Mouse (Mus musculus) limb, embryonic 15.5 days (tissue): ENCODE data around the gene Tlk1. TPM values are rescaled to one million over a fixed set of nuclear protein-coding genes. Genes with fewer than 3 reads are reported as not detected.

ENCODE experiments used
- ATAC-seq: fragments of 200-750 bp; cut with Nextera tagmentation; 2 replicates; pipeline ENCODE4 v1.8.0; 2017; ENCODE audit warnings: low read depth, moderate TSS enrichment; ENCODE audit not compliant: insufficient number of reproducible peaks, low FRiP score, low TSS enrichment
- H3K27ac ChIP-seq: fragments of 300-500 bp; sonication (generic); 2 replicates; pipeline ENCODE4 v1.5.1; 2015; ENCODE audit warnings: moderate library complexity, mild to moderate bottlenecking, inconsistent platforms
- H3K27me3 ChIP-seq: fragments of 300-500 bp; sonication (generic); 2 replicates; pipeline ENCODE4 v1.6.1; 2015; ENCODE audit warnings: inconsistent platforms
- H3K36me3 ChIP-seq: fragments of 300-500 bp; sonication (generic); 2 replicates; pipeline ENCODE4 v1.6.1; 2015; ENCODE audit warnings: inconsistent platforms
- H3K4me1 ChIP-seq: fragments of 300-500 bp; sonication (generic); 2 replicates; pipeline ENCODE4 v1.6.1; 2015; ENCODE audit warnings: inconsistent platforms
- H3K4me2 ChIP-seq: fragments of 300-500 bp; sonication (generic); 2 replicates; pipeline ENCODE4 v1.6.1; 2015; ENCODE audit warnings: mild to moderate bottlenecking, inconsistent platforms
- H3K4me3 ChIP-seq: fragments of 300-500 bp; sonication (generic); 2 replicates; pipeline ENCODE4 v1.5.1; 2015; ENCODE audit warnings: mild to moderate bottlenecking, inconsistent platforms
- H3K9ac ChIP-seq: fragments of 300-500 bp; sonication (generic); 2 replicates; pipeline ENCODE4 v1.6.1; 2015; ENCODE audit warnings: inconsistent platforms
- H3K9me3 ChIP-seq: fragments of 300-500 bp; sonication (generic); 2 replicates; pipeline ENCODE4 v1.6.1; 2016; ENCODE audit warnings: inconsistent platforms
- WGBS: fragments of 180-500 bp; shearing (Covaris S2); methylation state at CpG from one replicate; pipeline ENCODE4 v1.1.7; 2015; 5-methylcytosine and 5-hydroxymethylcytosine counted together
- polyA plus RNA-seq: library from polyadenylated mRNA; unstranded; fragments of >200 nt; fragmentation: Nextera tagmentation; extraction: Ambion mirVana; gene quantifications from 2 replicates; pipeline ENCODE4 v1.2.1, GENCODE M21; 2015

Gene Tlk1
- polyA plus RNA-seq, 1 experiment from 2014 or later: 27.9 TPM

- ATAC-seq: no peak
- H3K4me3 ChIP-seq: no peak overlapping the region
- H3K27ac ChIP-seq: no peak overlapping the region
- no peaks in the 10 kb centered on the region for H3K27me3 ChIP-seq
- H3K4me2 ChIP-seq: no peak overlapping the region
- H3K4me1 ChIP-seq: no peaks in the 10 kb centered on the region
- no peak overlapping the region for H3K9ac ChIP-seq
- WGBS: 79% methylated on average over 2 of the region's 2 CpGs
- no peaks in the 10 kb centered on the region for H3K36me3 ChIP-seq
- H3K9me3 ChIP-seq: no peaks in the 10 kb centered on the region
These were observed 156.3 kb downstream of the Tlk1 start for GRCm38 (mm10) chr2:70669241-70669640.

- Histone ChIP-seq H3K9ac (no peak overlapping the region), H3K4me1 (peaks cover 15% of the 10 kb centered on the region), H3K9me3 (no peaks in the 10 kb centered on the region), H3K4me3 (no peak overlapping the region), H3K4me2 (no peak overlapping the region), H3K27me3 (no peaks in the 10 kb centered on the region), H3K27ac (no peak overlapping the region), H3K36me3 (no peaks in the 10 kb centered on the region)
- no peak for ATAC-seq
- 88% methylated on average over 7 of the region's 7 CpGs for WGBS
These were observed 158.5 kb downstream of the Tlk1 start for GRCm38 (mm10) chr2:70667016-70667415.

DNA sequence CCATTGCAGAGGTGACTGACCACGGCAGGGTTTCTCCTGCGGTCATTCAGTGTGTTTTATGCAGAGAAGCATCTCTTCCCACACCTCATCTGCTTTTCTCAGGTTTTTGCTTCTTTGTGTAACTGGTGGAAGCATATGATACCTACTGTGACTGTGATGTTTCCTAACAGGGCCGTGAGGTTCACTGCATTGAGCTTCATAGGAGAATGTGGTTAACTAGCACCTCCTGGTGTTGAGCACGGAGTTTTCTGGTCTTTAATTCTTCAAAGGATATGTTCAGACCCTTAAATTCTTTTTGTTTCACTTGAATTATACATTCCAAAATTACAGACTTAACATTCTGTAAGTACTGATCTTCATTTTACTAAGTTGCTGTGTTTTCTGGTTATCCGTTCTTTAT lies 161.8 kb downstream of the Tlk1 start:
- H3K4me3 ChIP-seq: no peak overlapping the region
- ATAC-seq: no peak
- H3K4me1 ChIP-seq: peaks cover 18% of the 10 kb centered on the region
- 70% methylated on average over 5 of the region's 5 CpGs for WGBS
- H3K27me3 ChIP-seq: no peaks in the 10 kb centered on the region
- no peaks in the 10 kb centered on the region for H3K36me3 ChIP-seq
- no peak overlapping the region for H3K4me2 ChIP-seq
- no peak overlapping the region for H3K27ac ChIP-seq
- H3K9ac ChIP-seq: no peak overlapping the region
- H3K9me3 ChIP-seq: no peaks in the 10 kb centered on the region

Other genes with a start within 250 kb of the Tlk1 start
- 188 and 192 TPM in 2 replicates for gene Gorasp2, start 164.2 kb downstream of the Tlk1 start, polyA plus RNA-seq
- gene Gm26558, start 163.6 kb downstream of the Tlk1 start, polyA plus RNA-seq: 3.6 and 5.9 TPM in 2 replicates
- gene Dcaf17, start 229.6 kb upstream of the Tlk1 start, polyA plus RNA-seq: 27.4 and 29.5 TPM in 2 replicates
- gene Mettl8, start 229.9 kb upstream of the Tlk1 start, polyA plus RNA-seq: 13.1 and 13.6 TPM in 2 replicates